Mouse (Mus musculus) MEL (cell line): ENCODE measurements around the gene Rnf212.

Experiments used
- CHD1 ChIP-seq: IDR thresholded peaks from 2 replicates; pipeline ENCODE4 v1.6.1; 2012; ENCODE audit warnings: low read depth, mild to moderate bottlenecking, inconsistent platforms, low read length, improper control_type of control experiment
- CTCF ChIP-seq, 3 experiments: IDR thresholded peaks in 2 of 3; conservative IDR thresholded peaks in 1 of 3; 2 replicates each; pipeline ENCODE4 v1.5.1; 2011 to 2012; ENCODE audit warnings: low read length in 3 of 3, low read depth in 2 of 3, mild to moderate bottlenecking in 2 of 3, improper control_type of control experiment in 1 of 3, inconsistent platforms in 1 of 3, mixed read lengths in 1 of 3, moderate library complexity in 1 of 3; ENCODE audit not compliant: control insufficient read depth in 1 of 3, insufficient read depth in 1 of 3, poor library complexity in 1 of 3, severe bottlenecking in 1 of 3
- E2F4 ChIP-seq: IDR thresholded peaks from 2 replicates; pipeline ENCODE4 v1.6.1; 2011; ENCODE audit warnings: low read depth, low read length, improper control_type of control experiment, borderline replicate concordance
- EP300 ChIP-seq, 2 experiments: IDR thresholded peaks; 2 replicates each; pipeline ENCODE4 v1.6.1; 2011; ENCODE audit warnings: improper control_type of control experiment in 2 of 2, low read length in 2 of 2, low read depth in 1 of 2, mild to moderate bottlenecking in 1 of 2
- MYC ChIP-seq: IDR thresholded peaks from 2 replicates; pipeline ENCODE4 v1.6.1; 2011; ENCODE audit warnings: low read depth, mild to moderate bottlenecking, low read length, improper control_type of control experiment, moderate library complexity
- POLR2AphosphoS2 ChIP-seq: IDR thresholded peaks from 2 replicates; pipeline ENCODE4 v1.6.1; 2011; ENCODE audit warnings: low read length, improper control_type of control experiment
- RCOR1 ChIP-seq: IDR thresholded peaks from 2 replicates; pipeline ENCODE4 v1.6.1; 2012; ENCODE audit warnings: low read depth, mild to moderate bottlenecking, inconsistent platforms, low read length, improper control_type of control experiment

DNA sequence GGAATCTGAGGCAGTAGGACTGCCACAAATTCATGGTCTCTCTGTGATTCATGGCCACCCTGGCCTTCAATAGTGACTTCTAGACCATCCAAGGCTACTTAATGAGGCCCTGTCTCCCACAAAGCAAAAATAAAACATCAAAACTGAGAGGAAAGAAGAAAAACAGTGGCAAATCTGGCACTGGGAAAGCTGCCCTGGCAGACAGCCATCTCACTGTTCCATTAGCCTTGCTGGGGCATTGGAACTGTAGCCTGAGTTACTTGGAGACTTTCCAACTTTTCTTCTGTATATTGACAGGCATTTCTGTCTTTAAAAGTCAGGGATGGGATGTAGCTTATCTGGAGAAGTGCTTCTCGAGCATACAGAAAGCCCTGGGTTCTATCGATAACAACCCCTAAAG lies 48.5 kb upstream of the Rnf212 start:
- no peak for TF ChIP-seq POLR2AphosphoS2
- no peak for TF ChIP-seq EP300 (IDR thresholded peaks at IDR 0.05; ENCODE audit: low read depth in 1 of 2, low read length in 2 of 2)
- no peak for TF ChIP-seq CTCF (IDR thresholded peaks at IDR 0.05 in 2 of 3, conservative IDR thresholded peaks at IDR 0.05 in 1 of 3; ENCODE audit: control insufficient read depth in 1 of 3, insufficient read depth in 1 of 3, low read depth in 2 of 3, low read length in 3 of 3, poor library complexity in 1 of 3, severe bottlenecking in 1 of 3)
- no peak for TF ChIP-seq MYC
- TF ChIP-seq CHD1, result no peak
- no peak for TF ChIP-seq RCOR1
- no peak for TF ChIP-seq E2F4
